ENCODE assay signal across 10 mouse cellular contexts in genomic region chr5:30111126-30111525, GRCm38 (mm10). TPM values are rescaled to one million over a fixed set of nuclear protein-coding genes. Genes with fewer than 3 reads are reported as not detected.
A peak's percentile ranks its signal among the peaks of the same experiment; 100 is the strongest.
DNase-seq lines count a peak whose midpoint lies in the region; ATAC-seq and TF ChIP-seq lines count a peak whose summit lies in the region.
"Had no signal": no experiment of that assay in that cellular context is flagged by ENCODE, and none has a peak within 500 bp of the region (broad histone marks: within the 10 kb centered on the region; RNA-seq: fewer than 3 reads in every experiment).

No protein-coding gene starts in this region.

- peak overlapping the region; percentile 45 for H3K4me2 ChIP-seq in midbrain, embryonic 13.5 days (replicated peaks)

- 7% methylated on average over 18 of the region's 18 CpGs for WGBS in heart, adult 2 months
- 2% methylated on average over 18 of the region's 18 CpGs for WGBS in midbrain, embryonic 13.5 days

- H3K27ac ChIP-seq in heart, adult 2 months: no peak overlapping the region
- H3K27ac ChIP-seq in midbrain, embryonic 13.5 days: peak overlapping the region; percentile 73

- intact Hi-C loops in heart, adult 2 months (cut with DNase I): loop anchor here (10.0 kb wide), 1 partner anchor 286 kb away; no protein-coding TSS in a partner anchor

- peaks cover 1% of the 10 kb centered on the region; the same call in 1 of the 2 replicates for H3K4me1 ChIP-seq in heart, adult 2 months (ENCODE audit: control insufficient read depth, insufficient read depth, low read length)
- H3K4me1 ChIP-seq in midbrain, embryonic 13.5 days (replicated peaks): peaks cover 75% of the 10 kb centered on the region

- H3K4me3 ChIP-seq in heart, adult 2 months: peak overlapping the region; percentile 26
- peak overlapping the region; percentile 18 for H3K4me3 ChIP-seq in midbrain, embryonic 13.5 days (replicated peaks)

- peak; percentile 55 for TF ChIP-seq CTCF in heart, adult 2 months (IDR thresholded peaks at IDR 0.05)

- TF ChIP-seq EP300 in heart, adult 2 months (IDR thresholded peaks at IDR 0.05; ENCODE audit: insufficient read depth, low read depth, low read length): no peak

- H3K9ac ChIP-seq in heart, adult 2 months (ENCODE audit: low read depth, low read length): no peak overlapping the region
- peak overlapping the region; percentile 45 for H3K9ac ChIP-seq in midbrain, embryonic 13.5 days (replicated peaks)

- H3K9me3 ChIP-seq in midbrain, embryonic 13.5 days: no peaks in the 10 kb centered on the region

- H3K36me3 ChIP-seq in heart, adult 2 months (ENCODE audit: control insufficient read depth, insufficient read depth, low read length): no peaks in the 10 kb centered on the region
- peaks cover 28% of the 10 kb centered on the region for H3K36me3 ChIP-seq in midbrain, embryonic 13.5 days

- no peaks in the 10 kb centered on the region for H3K79me2 ChIP-seq in heart, adult 2 months (replicated peaks; ENCODE audit: control insufficient read depth, insufficient read depth, low read length)

- DNase-seq in layer of hippocampus, postnatal 10 days (ENCODE audit: low spot score in 2 of 2): peak; percentile 75 to 79
- DNase-seq in layer of hippocampus, adult 9-10 months (ENCODE audit: low spot score): no peak
- peak; percentile 44 for DNase-seq in c-Kit-positive CD71-negative TER-119-negative erythroid progenitor cells, embryonic 14.5 days (ENCODE audit: low read depth)
- peak; percentile 43 to 57 for DNase-seq in heart, adult 2 months
- peak; percentile 74 for DNase-seq in kidney, postnatal 10 days
- no peak for DNase-seq in cerebellum, adult 11-12 months
- DNase-seq in spleen, postnatal 10 days (ENCODE audit: low spot score in 2 of 2): no peak

- peak; percentile 22 for ATAC-seq in midbrain, embryonic 13.5 days
- ATAC-seq: Patski had no signal

- peaks cover 2% of the 10 kb centered on the region; the same call in 1 of the 2 replicates for H3K27me3 ChIP-seq in heart, adult 2 months (ENCODE audit: control insufficient read depth, insufficient read depth, low read length)
- H3K27me3 ChIP-seq in midbrain, embryonic 13.5 days: peaks cover 26% of the 10 kb centered on the region
- H3K27me3 ChIP-seq: Patski had no signal

- no peak for TF ChIP-seq POLR2A in heart, adult 2 months (IDR thresholded peaks at IDR 0.05; ENCODE audit: insufficient read depth, low read depth, low read length)

RNA-seq across cellular contexts. Expression of gene 3110082J24Rik, which starts 5.2 kb away (rescaled TPM):
- total RNA-seq in layer of hippocampus, postnatal 10 days (2021): 1 to 10 TPM; 5.0 TPM
- total RNA-seq in heart, adult 2 months (2021): not detected
- polyA plus RNA-seq in heart, adult 2 months (2012; rRNA removed): not detected in 2 replicates
- polyA plus RNA-seq in midbrain, embryonic 13.5 days (2015; fragmentation: Nextera tagmentation; extraction: Ambion mirVana): 7.6 and 9.9 TPM in 2 replicates
- total RNA-seq: gastrocnemius, postnatal 4 days had no signal
- polyA plus RNA-seq: Patski had no signal

RNA-seq across cellular contexts. Expression of gene Garem2, which starts 6.2 kb away (rescaled TPM):
- total RNA-seq in layer of hippocampus, postnatal 10 days (2021): 10 to 100 TPM; 14.5 to 15.8 TPM
- total RNA-seq in heart, adult 2 months (2021): under 1 TPM; 0.07 to 0.13 TPM
- 0.23 and 0.44 TPM in 2 replicates for polyA plus RNA-seq in heart, adult 2 months (2012; rRNA removed)
- polyA plus RNA-seq in midbrain, embryonic 13.5 days (2015; fragmentation: Nextera tagmentation; extraction: Ambion mirVana): 13.5 and 20.6 TPM in 2 replicates

RNA-seq across cellular contexts. Expression of gene Tyms, which starts 37.7 kb away (rescaled TPM):
- total RNA-seq in layer of hippocampus, postnatal 10 days (2021): 1 to 10 TPM; 9.4 to 9.5 TPM
- total RNA-seq in heart, adult 2 months (2021): 1 to 10 TPM; 2.3 to 3.8 TPM
- polyA plus RNA-seq in heart, adult 2 months (2012; rRNA removed): 3.3 and 4.2 TPM in 2 replicates
- polyA plus RNA-seq in midbrain, embryonic 13.5 days (2015; fragmentation: Nextera tagmentation; extraction: Ambion mirVana): 98.4 and 99.3 TPM in 2 replicates

RNA-seq across cellular contexts. Expression of gene Hadha, which starts 43.8 kb away (rescaled TPM):
- total RNA-seq in layer of hippocampus, postnatal 10 days (2021): 10 to 100 TPM; 69.7 to 95.5 TPM
- 1,000 to 10,000 TPM; 1,174 to 1,333 TPM for total RNA-seq in heart, adult 2 months (2021)
- 367 and 592 TPM in 2 replicates for polyA plus RNA-seq in heart, adult 2 months (2012; rRNA removed)
- 72.2 and 73.2 TPM in 2 replicates for polyA plus RNA-seq in midbrain, embryonic 13.5 days (2015; fragmentation: Nextera tagmentation; extraction: Ambion mirVana)

RNA-seq across cellular contexts. Expression of gene Hadhb, which starts 43.9 kb away (rescaled TPM):
- total RNA-seq in layer of hippocampus, postnatal 10 days (2021): 10 to 100 TPM; 68.6 to 75.7 TPM
- 1,000 to 10,000 TPM; 1,981 to 2,338 TPM for total RNA-seq in heart, adult 2 months (2021)
- polyA plus RNA-seq in heart, adult 2 months (2012; rRNA removed): 1,187 and 1,731 TPM in 2 replicates
- polyA plus RNA-seq in midbrain, embryonic 13.5 days (2015; fragmentation: Nextera tagmentation; extraction: Ambion mirVana): 61.1 and 62.4 TPM in 2 replicates

Comparison
In these comparisons a context has a peak if more than half of its experiments do, and no peak if none do; other contexts are left out.
1. DNase-seq: peak in layer of hippocampus, postnatal 10 days (2 of 2), c-Kit-positive CD71-negative TER-119-negative erythroid progenitor cells, embryonic 14.5 days (single experiment), heart, adult 2 months (2 of 2) and kidney, postnatal 10 days (single experiment); none in layer of hippocampus, adult 9-10 months (single experiment), cerebellum, adult 11-12 months (single experiment) and spleen, postnatal 10 days (0 of 2).
2. RNA of gene 3110082J24Rik, which starts 5.2 kb away (total RNA-seq): 5.0 TPM in layer of hippocampus, postnatal 10 days; not detected in heart, adult 2 months; every median in the first group is over 4 times any median in the second.
3. RNA of gene Garem2, which starts 6.2 kb away (total RNA-seq): 14.5 to 15.8 TPM in layer of hippocampus, postnatal 10 days; 0.07 to 0.13 TPM in heart, adult 2 months; every median in the first group is over 10 times any median in the second.